Mouse (Mus musculus): ENCODE data around the gene Isl2.

Gene Isl2

DNA sequence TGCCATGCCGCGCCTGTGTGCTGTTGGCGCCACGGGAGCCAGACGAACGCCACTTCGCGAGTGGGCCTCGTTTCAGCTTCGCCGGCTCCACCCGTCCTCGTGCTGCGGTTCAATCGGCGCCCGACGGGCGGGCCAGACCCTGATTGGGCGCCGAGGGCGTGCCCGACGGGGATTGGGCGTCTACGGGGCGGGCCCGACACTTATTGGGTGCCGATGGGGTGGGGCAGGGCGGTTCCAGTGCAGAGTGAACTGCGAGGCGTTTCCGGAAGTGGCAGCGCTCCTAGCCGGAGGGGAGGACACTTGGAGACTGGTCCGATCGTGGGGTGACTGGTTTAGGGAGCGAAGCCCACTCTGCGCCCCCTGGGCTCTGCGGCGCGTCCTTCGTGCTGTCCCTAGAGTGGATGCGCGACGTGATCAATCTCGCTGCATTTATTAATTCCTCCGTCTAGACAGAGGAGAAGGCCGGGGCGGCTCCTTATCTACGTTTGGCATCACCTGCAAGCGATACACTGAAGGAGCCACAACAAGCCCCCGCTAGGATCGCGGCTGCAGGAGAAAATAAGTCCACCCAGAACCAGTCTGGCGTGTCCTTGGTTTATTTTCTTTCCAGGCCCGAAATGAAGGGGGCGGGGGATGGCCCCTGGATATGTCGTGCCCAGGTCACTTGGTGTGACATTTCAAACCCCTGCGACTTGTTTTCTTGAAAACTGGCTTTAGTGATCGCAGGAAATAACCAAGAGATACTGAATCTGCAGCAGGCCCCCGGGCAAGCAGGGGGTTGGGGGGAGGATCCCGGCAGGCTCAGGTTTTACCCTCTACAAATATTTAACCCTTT, 7.9 kb downstream of the Isl2 start:
- peak; percentile 19 to 29 for DNase-seq (ENCODE audit: low spot score in 2 of 2)

DNA sequence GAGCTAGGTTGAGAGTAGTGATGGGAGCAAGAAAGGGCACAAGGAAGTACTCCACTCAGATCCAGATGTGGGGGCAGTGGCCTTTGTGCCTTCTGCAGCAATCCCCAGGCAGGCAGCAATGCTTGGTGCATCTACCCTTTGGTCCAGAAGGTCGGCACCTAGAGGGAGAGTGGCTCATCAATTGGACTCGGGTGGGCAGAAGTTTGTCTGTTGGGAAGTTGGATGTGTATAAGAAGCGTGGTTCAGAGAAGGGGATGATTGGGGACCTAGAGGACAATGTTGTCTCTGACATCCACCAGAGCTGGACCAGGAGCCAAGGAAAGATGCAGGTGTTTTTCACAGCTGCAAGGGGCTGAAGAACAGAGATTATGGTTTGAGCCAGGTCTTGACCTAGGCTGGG, 10.4 kb downstream of the Isl2 start:
- no peak for DNase-seq (ENCODE audit: low spot score in 2 of 2)

- DNase-seq (ENCODE audit: low spot score in 2 of 2) = no peak
Observed at GRCm38 (mm10) chr9:55549302-55549890, 10.9 kb downstream of the Isl2 start.

- DNase-seq (ENCODE audit: low spot score in 2 of 2) = no peak
Observed at GRCm38 (mm10) chr9:55554986-55555385, 16.5 kb downstream of the Isl2 start.

- no peak for DNase-seq (ENCODE audit: low spot score in 2 of 2)
Observed at GRCm38 (mm10) chr9:55560960-55561359, 22.5 kb downstream of the Isl2 start.

- DNase-seq (ENCODE audit: low spot score in 2 of 2) = no peak
Observed at GRCm38 (mm10) chr9:55568466-55569159, 30.1 kb downstream of the Isl2 start.

DNA sequence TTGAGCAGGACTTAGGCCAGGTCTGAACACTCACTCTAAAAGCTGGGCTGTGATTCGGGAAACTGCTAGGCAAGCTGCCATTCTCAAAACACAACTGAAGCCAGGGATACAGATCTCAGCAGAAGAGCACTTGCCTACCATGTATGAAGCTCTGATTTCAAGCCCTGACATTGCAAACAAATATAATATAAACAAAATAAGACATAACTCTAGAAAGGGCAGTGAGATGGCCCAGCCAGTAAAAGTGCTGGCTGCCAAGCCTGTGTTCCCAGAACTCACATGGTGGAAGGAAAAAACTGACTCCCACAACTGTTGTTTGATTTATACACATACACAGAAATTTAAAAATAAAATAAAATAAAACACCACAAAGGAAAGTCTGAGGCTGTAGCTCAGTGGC, 32.6 kb downstream of the Isl2 start:
- DNase-seq (ENCODE audit: low spot score in 2 of 2) = no peak

DNA sequence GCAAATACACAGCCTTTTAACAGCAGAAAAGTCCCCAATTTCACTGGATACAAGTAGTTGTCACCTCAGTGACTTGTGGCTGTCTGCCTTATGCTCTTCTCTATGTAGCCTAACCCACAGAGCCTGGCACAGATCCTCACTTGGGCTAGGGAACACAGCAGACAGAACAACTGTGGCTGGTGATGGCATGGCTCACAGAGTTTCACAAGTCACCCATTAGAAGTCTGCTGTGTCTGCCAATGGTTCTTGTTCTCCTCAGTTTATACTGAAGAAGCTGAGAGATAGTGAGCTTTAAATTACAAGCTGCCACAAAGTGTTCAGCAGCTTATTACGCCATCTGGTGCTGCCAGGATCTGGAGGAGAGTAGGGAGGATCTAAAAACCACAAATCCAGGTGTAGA, 38.1 kb downstream of the Isl2 start:
- no peak for DNase-seq (ENCODE audit: low spot score in 2 of 2)

GRCm38 (mm10) chr9:55581414-55581813, 42.9 kb downstream of the Isl2 start:
- DNase-seq (ENCODE audit: low spot score in 2 of 2) = no peak

DNA sequence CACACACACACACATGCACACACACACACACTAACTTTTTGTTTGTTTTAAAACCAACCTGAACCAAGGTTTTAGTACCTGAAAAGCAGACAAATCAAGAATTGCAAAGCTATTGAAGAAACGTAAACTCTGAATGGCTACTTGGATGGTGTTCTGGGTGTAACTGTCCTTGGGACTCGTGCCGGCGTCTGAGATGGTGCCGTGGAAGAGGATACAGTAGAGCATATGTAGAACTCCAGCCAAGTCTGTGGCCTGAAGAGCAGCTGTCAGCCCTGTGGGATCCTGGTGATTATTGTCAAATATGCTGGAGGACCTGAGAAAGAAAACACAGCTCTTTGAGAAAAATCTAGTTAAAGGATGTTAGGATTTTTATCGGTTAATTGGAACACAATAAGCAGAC, 47.7 kb downstream of the Isl2 start:
- no peak for DNase-seq (ENCODE audit: low spot score in 2 of 2)

Measured in thymus, postnatal 10 days (tissue).